Mouse (Mus musculus) heart, adult 9 months (tissue): ENCODE results near the gene Wdfy2.
"Not testable (repeated sequence)": the region's sequence is repeated elsewhere in the genome, so short reads cannot be mapped to it uniquely, and the experiment has no call there.

Experiments used
- DNase-seq, 2 experiments: peaks; one replicate each; pipeline ENCODE4 v3.0.0; 2022; ENCODE audit warnings: low spot score in 2 of 2

Gene Wdfy2

GRCm38 (mm10) chr14:62837641-62838252 is at the start of gene Wdfy2:
Gene Wdfy2, plus strand, starts transcription at chr14:62837678.
- DNase-seq: no peak

GRCm38 (mm10) chr14:62789282-62789681 is 48.2 kb upstream of the Wdfy2 start:
- DNase-seq: no peak

GRCm38 (mm10) chr14:62795719-62796118 is 41.8 kb upstream of the Wdfy2 start:
- DNase-seq: no peak

GRCm38 (mm10) chr14:62798608-62799101 is 38.8 kb upstream of the Wdfy2 start:
- no peak for DNase-seq

- DNase-seq: no peak
These were observed 36.7 kb upstream of the Wdfy2 start for GRCm38 (mm10) chr14:62800791-62801190.

- no peak for DNase-seq
These were observed 34.3 kb upstream of the Wdfy2 start for GRCm38 (mm10) chr14:62803204-62803603.

GRCm38 (mm10) chr14:62806921-62807320 is 30.6 kb upstream of the Wdfy2 start:
- DNase-seq: no peak

GRCm38 (mm10) chr14:62808661-62809523 is 28.6 kb upstream of the Wdfy2 start:
- DNase-seq: peak; percentile 5 to 20

- no peak for DNase-seq
These were observed 24.7 kb upstream of the Wdfy2 start for GRCm38 (mm10) chr14:62812765-62813164.

- DNase-seq: no peak
These were observed 22.9 kb upstream of the Wdfy2 start for GRCm38 (mm10) chr14:62814567-62814966.

GRCm38 (mm10) chr14:62816827-62817226 is 20.7 kb upstream of the Wdfy2 start:
- no peak for DNase-seq

GRCm38 (mm10) chr14:62825575-62826332 is 11.7 kb upstream of the Wdfy2 start:
- DNase-seq: no peak

GRCm38 (mm10) chr14:62829291-62829690 is 8.2 kb upstream of the Wdfy2 start:
- no peak for DNase-seq

- DNase-seq: no peak
These were observed 5.7 kb upstream of the Wdfy2 start for GRCm38 (mm10) chr14:62831691-62832275.

- no peak for DNase-seq
These were observed 4.4 kb upstream of the Wdfy2 start for GRCm38 (mm10) chr14:62833036-62833435.

GRCm38 (mm10) chr14:62833541-62833940 is 3.9 kb upstream of the Wdfy2 start:
- DNase-seq: no peak

GRCm38 (mm10) chr14:62835737-62836136 is 1.7 kb upstream of the Wdfy2 start:
- not testable (repeated sequence) for DNase-seq

GRCm38 (mm10) chr14:62836926-62837640 is 395 bp upstream of the Wdfy2 start:
- DNase-seq: peak; percentile 99

GRCm38 (mm10) chr14:62838336-62838735 is 858 bp downstream of the Wdfy2 start:
- peak; percentile 38 to 41 for DNase-seq

- no peak for DNase-seq
These were observed 4.2 kb downstream of the Wdfy2 start for GRCm38 (mm10) chr14:62841726-62842125.

- DNase-seq: no peak
These were observed 5.0 kb downstream of the Wdfy2 start for GRCm38 (mm10) chr14:62842495-62842894.
